Mouse (Mus musculus) MEL (cell line): ENCODE measurements at regions not wholly inside any gene's neighbourhood (a gene's known extent, or its start where the extent isn't known, plus 50 kb on each side); places are given as distances from the start of the nearest gene placed in this dataset.

Experiments
- BHLHE40 ChIP-seq: IDR thresholded peaks from 2 replicates; pipeline ENCODE4 v1.6.1; 2012; ENCODE audit warnings: low read depth, mild to moderate bottlenecking, inconsistent platforms, low read length, improper control_type of control experiment, borderline replicate concordance
- GATA1 ChIP-seq: IDR thresholded peaks from 2 replicates; pipeline ENCODE4 v1.6.1; 2011; ENCODE audit warnings: low read depth, low read length, improper control_type of control experiment
- TBP ChIP-seq: IDR thresholded peaks from 2 replicates; pipeline ENCODE4 v1.8.0; 2011; ENCODE audit warnings: low read depth, low read length, improper control_type of control experiment

GRCm38 (mm10) chr3:146337861-146338281, 66.6 kb upstream of the Ssx2ip start:
- TF ChIP-seq GATA1 = no peak
- no peak for TF ChIP-seq BHLHE40
- no peak for TF ChIP-seq TBP
